Mouse (Mus musculus) WW6 (cell line): ENCODE data around the gene Heatr4.
A peak's percentile ranks its signal among the peaks of the same experiment; 100 is the strongest.

Source experiments
- DNase-seq: peaks from one replicate; pipeline ENCODE4 v3.0.0-alpha.2; 2013; ENCODE audit warnings: low read depth, low spot score

Gene Heatr4

DNA sequence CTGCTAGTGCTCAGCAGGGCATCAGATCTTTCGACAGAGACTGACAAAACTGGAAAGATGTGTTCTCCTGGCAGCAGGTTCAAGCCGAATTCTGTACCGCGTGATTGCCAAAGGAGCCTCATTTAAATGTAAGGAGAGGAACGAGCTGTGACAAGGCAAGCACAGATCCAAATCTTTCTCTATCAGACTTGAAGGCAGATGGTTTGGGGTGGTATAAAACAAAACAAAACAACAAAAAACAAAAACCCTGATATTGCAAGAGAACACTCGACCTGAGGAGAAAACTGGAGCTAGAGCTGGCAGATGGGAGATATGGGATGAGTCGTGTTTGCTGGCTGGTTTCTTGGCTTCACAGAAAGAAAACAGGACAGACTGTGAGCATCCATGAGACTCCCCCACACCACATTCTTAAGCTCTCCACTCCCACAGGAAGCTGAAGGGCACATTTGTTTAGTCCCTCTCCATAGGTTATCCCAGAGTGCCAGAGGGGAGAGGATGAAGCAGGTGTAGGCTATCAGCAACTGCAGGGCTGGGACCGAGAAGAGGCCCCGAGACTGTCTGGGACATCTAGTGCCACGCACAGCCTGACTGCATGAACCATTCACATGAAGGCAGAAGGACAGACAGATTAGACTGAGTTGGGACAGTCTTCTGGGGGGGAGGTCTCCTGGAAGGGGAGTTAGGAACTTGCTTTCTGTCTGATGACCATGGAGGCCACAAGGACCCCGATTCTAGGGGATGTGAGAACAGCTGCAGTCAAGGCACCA, 13.9 kb upstream of the Heatr4 start:
- no peak for DNase-seq

DNA sequence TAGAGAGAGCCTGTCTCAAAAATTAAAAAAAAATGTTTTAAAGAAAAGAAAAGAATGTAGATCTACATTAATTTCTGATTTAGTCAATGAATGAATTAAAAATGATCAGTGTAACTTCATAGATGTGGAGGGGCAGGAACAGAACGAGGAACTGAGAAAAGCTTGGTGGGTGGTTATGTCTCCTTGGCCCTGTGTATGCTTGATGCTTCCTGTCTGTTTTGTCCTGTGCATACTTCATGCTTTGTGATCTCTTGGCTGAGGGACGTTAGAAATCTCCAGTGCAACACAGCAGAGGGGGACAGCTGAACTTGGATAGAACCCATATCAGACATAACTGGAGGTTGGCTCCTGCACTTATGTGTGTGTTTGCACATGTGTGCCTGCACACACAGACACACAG, 12.6 kb upstream of the Heatr4 start:
- no peak for DNase-seq

DNA sequence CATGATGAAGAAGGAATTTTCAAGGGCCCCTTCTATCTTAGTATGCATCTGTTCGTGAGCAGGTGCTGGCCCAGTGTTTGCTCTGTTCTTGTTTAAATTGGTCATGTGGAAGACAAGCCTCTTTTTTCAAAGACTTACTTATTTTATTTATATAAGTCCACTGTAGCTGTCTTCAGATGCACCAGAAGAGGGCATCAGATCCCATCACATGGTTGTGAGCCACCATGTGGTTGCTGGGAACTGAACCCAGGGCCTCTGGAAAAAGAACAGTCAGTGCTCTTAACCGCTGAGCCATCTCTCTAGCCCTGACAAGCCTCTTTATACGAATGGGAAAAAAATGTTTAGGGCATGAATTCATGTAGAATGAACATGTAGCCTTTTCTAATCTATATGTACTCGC, 4.7 kb upstream of the Heatr4 start:
- DNase-seq: no peak

DNA sequence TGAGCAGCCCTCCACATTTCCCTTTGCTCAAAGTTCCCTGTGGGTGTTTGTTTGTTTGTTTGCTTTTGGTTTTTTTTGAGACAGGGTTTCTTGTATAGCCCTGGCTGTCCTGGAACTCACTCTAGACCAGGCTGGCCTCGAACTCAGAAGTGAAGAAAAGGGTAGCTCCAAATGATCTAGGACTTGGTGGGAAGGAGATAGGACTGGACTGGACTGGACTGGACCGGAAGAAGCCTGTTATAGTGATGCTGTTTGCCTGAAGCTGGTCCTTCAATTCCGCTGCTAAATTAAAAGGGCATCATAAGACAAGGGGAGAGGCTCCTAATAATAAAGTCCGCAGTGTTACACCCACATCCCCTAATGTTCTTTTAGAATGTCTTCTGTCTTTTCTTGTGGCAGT, 3.8 kb upstream of the Heatr4 start:
- DNase-seq: no peak

DNA sequence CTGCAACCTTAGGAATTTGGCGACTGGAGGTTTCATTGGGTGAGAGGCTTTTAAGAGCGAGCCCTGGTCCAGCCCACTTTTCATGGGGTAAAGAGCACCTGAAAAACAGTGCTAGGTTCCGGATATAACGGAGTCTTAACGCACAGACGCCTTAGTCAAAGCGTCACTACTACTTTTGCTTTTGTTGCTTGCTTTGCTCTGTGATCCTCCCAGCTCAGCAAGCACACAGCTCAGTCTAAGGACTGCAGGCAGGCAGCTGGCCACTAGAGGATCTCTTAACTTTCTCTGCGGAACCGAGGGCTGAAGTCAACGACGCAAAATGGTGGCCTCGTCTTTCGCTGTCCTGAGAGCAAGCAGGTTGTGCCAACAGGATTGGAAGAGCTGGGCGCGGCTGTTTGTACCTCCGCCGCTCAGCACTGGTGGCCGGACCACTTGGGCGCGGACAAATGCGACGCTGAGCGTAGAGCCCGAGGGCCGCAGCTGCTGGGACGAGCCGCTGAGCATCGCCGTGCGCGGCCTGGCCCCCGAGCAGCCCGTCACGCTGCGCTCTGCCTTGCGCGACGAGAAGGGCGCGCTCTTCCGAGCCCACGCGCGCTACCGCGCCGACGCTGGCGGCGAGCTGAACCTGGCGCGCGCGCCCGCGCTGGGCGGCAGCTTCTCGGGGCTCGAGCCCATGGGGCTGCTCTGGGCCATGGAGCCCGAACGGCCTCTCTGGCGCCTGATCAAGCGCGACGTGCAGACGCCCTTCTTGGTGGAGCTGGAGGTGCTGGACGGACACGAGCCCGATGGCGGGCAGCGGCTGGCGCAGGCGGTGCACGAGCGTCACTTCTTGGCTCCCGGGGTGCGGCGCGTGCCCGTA, 3.2 kb upstream of the Heatr4 start, which contains the start of gene Acot2:
Gene Acot2, plus strand, starts transcription at position 279 of the 859 bp plus-strand sequence.
- peak; percentile 58 for DNase-seq

DNA sequence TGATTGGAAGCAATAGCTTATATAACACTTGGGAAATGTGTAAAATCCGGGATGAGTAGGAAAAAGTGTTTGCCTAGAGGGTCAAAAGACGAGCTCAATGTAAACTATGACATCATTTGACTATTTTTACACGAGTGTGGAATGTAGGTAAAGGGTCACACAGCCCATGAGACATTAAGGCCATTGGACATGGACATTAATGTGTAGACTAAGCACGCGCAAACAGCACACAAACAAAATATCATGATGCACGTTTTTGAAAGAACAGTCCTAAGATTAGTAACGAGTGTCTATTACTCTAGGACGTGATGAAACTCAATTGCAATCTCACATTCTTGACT, 2.6 kb upstream of the Heatr4 start:
- DNase-seq: no peak

DNA sequence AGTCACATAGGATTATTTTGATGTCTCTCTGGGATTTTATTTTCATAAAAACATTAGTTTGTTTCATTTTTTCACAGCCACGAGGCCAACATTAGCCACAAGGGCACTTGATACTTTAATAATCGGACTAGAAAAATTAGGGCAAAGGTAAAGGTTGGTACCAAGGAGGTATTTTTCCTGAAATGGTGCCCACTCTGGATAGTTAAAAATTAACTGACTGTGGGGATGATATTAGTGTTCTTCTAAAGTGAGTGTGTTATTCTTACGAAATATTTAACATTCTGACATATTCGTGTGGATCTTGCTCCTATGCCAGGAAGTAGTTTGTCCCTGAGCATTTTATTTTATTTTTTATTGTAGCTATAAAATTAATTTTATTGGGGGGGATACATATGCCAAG, 3.0 kb downstream of the Heatr4 start:
- no peak for DNase-seq

DNA sequence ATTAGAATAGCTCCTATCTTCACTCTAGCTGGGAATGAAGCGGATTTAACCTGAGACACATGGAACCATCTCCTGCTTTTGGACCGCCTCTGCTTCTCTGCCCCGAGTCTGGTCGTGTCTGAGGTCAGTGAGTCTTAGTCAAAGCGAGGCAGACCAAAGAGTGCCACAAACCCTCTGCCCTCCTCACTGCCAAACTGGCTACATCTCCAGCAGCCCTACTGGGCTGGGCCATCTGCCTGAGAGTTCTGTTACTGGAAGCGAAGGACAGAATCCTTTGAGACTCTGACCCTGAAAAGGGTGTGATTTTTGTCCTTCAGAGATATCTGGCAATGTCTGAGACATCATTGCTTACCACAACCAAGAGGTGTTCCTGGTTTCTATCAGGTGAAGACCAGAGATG, 5.8 kb downstream of the Heatr4 start:
- no peak for DNase-seq

DNA sequence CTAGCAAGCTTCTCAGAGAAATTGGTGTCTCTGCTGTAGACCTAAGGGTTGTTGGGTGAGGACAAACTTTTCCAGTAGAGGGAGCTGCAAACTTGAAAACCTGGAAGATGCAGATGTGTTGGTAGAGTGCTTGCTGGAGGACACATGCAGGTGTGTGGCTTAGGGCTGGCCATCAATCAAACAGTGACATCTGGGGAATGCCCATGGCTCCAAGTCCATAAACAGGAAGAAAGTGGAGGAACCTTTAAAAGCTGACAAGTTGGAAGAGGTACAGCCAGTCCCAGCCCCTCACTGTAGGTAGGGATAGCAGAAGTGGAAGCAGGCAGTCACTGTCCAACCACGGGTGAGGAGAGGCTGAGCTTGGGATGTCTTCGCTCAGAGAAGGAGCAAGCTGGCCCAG, 12.5 kb downstream of the Heatr4 start:
- DNase-seq: no peak

DNA sequence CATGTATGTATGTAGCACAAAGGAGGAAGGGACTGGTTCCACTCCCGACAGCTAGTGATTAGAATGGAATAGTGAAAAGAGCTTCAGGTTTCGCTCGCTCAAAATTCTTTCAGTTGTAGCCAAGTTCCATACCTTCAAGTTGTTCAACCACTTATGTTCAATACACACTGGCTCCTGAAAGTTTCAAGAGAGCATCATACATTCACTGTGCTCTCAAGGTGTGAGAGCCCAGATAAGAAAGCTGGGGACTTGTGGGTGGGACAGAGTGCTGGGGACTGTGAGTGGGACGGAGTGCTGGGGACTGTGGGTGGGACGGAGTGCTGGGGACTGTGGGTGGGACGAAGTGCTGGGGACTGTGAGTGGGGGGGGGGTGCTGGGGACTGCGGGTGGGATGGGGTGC, 19.4 kb downstream of the Heatr4 start:
- no peak for DNase-seq

DNA sequence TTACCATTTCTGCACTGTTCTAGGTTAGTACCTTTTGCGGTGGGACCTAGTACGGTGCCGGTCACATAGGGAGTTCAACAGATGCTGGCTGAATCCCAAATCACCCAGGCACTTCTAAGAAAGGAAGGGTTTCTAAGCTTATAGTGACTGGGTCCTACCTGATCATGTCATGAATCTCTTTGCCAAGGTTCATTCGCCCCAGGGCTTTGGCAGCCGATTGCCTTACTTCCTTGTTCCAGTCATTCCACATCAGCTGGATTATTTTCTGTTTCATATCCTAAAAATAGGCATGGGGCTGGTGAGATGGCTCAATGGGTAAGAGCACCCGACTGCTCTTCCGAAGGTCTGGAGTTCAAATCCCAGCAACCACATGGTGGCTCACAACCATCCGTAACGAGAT, 26.4 kb downstream of the Heatr4 start:
- DNase-seq: no peak

DNA sequence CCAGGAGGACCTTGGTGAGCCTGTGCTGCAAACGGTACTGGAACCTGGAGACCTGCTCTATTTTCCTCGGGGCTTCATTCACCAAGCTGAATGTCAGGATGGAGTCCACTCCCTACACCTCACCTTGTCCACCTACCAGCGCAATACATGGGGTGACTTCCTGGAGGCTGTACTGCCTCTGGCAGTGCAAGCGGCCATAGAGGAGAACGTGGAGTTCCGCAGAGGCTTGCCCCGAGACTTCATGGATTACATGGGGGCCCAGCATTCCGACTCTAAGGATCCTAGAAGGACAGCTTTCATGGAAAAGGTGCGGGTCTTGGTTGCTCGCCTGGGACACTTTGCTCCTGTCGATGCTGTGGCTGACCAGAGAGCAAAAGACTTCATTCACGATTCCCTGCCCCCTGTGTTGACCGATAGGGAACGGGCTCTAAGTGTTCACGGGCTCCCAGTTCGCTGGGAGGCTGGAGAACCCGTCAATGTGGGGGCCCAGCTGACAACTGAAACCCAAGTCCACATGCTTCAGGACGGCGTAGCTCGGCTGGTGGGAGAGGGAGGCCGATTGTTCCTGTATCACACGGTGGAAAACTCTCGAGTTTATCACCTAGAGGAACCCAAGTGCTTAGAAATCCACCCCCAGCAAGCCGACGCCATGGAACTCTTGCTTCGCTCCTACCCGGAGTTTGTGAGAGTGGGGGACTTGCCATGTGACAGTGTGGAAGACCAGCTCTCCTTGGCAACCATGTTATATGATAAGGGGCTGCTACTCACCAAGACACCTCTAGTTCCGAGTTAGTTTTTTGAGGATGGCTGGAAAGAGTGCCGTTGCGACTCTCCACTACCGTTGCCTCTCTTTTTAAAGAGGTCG, 32.7 kb downstream of the Heatr4 start:
- DNase-seq: no peak

DNA sequence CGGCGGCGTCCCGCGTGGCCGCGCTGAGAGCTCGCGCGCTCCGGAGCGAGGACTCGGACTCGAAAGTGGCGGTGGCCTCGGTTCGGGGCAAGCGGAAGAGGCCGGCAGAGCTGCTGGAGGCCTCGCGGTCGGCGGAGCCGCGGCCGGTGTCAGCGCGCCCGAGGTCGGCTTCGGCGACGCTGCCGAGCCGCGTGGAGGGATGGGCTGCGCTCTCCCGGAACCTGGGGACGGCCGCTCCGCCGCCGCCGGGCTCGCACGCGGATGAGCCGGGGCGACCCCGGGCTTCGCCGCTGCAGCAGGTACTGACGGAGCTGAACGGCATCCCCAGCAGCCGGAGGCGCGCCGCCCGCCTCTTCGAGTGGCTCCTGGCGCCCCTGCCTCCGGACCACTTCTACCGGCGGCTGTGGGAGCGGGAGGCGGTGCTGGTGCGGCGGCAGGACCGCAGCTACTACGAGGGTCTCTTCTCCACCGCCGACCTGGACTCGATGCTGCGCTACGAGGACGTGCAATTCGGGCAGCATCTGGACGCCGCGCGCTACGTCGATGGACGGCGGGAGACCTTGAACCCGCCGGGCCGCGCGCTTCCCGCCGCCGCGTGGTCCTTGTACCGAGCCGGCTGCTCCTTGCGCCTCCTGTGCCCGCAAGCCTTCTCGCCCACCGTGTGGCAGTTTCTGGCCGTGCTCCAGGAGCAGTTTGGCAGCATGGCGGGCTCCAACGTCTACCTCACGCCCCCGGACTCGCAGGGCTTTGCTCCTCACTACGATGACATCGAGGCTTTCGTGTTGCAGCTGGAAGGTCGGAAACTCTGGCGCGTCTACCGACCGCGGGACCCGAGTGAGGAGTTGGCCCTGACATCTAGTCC, 33.6 kb downstream of the Heatr4 start:
- DNase-seq: no peak

DNA sequence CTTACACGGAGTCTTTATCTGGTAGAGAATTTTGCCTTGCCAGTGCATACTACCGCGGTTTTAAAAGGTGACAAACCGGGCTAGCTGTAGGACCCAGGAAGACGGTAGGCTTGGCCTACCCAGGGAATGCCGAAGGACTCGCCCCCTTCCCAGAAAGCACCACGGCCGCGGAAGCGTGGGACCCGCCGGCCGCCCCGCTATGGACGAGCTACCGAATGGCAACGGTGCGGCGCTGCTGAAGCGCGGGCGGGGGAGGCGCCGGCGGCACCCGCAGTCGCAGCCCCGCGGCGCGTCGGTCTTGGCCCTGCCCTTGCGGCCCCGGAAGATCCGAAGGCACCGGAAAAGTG, 34.2 kb downstream of the Heatr4 start, which contains the start of gene Riox1:
Gene Riox1, plus strand, starts transcription at position 116 of the 347 bp plus-strand sequence.
- DNase-seq: peak; percentile 50

DNA sequence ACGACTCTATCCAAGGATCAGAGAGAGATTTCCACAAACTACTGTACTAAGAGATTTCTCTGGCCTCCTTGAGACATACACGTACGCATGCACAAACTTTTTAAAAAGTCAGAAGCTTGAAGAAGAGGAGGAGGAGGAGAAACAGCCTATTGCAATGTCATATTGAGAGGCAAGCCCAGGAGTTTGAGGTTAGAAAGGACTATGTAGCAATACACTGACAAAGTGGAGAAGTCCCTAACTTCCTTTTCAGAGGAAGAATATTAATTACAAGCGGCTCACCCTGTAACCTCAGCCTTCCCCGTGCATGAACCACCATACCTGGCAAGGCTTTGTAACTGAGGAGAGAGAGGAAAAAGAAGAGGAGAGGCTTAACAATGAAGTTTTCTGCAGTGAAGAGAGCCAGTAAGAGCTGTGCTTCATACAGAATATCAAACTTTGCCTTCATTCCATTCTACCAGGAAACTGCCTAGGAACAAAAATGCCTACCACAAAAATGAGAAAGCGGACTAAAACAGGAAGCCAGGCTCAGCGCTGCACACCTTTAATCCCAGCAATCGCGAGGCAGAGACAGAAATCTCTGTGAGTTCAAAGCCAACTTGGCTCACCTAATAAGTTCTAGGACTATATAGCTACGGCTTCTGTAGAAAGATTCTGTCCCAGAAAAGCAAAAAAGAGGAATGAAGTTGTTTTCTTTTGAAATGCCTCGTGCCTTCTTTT, 34.7 kb downstream of the Heatr4 start:
- no peak for DNase-seq

DNA sequence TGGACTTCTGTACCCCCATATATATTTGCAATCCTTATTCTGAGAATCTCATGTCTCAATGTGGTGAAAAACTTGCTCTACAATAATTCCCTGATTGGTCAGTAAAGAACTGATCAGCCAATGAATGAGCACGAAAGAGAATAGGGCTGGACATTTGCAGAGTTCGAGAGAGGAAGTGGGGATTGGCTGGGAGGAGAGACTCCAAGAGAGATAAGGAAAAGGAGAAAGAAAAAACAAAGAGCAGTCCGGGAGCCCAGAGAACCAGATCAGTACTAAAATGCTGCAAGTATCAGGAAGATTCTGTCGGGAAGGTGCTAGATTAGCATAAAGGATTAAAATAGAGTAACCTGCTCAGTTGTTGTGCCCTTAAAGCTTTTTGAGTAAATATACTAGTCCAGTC, 35.6 kb downstream of the Heatr4 start:
- no peak for DNase-seq

DNA sequence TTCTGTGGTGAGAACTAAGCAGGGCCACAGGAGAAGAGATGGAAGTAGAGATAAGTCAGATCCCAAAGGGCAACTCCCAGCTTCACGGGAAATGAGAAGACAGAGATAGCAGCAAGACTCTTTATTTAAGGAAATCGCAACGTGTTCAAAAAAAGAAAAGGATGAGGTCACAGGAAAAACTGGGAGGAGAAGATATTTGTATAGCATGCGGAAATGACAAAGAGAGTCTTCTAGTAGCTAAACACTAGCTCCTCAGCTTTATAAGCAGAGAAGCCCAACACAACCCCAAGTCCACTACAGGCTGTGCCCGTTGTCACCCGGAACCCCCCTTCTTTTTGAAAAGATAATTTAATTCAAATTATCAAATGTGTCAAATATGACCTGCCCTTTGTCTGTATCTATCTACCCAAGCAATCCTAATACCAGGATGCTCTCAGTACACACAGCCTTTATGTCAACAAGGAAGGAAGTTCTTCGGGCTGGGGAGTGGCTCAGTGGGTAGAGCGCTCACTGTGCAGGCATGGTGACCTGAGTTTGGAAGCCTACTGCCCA, 37.3 kb downstream of the Heatr4 start:
- DNase-seq: no peak

DNA sequence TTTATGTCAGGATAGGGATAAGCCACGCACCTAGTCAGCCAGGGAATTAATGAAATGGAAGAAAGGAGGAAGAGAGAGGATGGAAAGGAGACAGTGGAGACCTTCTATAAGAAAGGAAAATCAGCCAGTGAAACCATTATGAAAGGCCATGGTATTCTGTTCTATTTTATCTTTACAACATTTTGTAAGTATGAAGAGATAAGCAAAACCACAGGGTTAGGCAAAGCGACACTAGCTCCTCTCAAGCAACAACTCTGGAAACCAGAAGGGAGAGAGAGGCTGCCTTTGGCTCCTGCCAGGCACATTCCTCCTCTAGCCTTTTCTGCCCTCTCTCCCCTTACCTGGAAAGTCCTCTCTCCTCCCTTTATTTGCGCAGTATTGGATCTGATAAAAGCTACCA, 42.7 kb downstream of the Heatr4 start:
- DNase-seq: no peak

DNA sequence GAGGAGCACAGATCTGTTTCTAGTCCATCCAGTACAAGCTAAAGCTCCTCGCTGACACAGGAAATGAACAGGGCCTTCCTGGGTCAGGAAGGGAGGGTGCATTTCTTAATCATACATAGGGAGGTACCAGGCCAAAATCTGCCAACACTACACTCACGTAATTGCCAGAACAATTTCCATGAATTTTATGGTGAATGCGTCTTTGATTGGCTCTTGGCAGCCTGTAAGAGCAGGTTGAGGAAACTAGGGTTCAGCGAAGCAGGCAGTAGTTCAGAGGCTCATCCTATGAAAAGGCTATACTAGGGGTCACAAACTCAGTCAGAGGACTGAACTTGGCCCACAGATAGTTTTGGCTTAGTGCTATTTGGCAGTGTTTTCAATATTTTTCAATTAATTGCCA, 44.6 kb downstream of the Heatr4 start:
- DNase-seq: no peak

DNA sequence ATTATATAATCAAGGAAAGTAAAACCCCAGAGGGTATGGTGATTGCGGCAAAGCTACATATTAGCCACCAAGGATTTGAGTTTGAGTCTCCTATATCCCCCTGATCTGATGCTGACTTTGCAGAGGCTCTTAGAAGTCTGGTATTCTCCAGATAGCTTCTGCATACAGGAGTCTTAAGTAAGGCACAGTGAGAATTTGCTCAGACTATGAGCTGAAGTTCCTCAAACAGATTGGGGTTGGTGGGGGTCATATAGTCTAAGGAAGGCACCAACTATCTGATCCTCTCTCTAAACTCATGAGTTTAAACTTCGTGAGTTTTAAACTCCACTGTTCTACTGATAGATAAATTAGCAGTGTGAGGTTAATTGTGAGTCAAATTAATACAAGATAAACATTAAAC, 45.3 kb downstream of the Heatr4 start:
- DNase-seq: no peak
